Mouse (Mus musculus): ENCODE results near the gene Acad11.

The Acad11 gene

DNA sequence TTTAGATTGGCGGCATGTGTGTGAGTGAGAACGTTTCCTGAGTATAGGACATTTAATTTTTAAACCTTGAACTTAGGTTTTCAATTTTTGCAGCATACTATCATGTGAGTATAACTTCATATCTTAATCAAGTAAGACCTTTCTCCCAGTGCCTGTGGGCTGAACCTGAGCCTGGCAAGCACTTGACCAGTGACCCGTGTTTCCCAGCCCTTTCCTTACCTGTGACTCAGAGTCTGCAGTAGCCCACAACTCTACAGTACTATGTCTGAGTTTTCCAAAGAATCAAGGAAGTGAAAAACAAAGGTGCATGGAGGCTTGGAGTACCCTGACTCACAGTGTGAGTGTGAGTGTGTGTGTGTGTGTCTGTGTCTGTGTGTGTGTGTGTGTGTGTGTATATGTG, 16.9 kb downstream of the Acad11 start:
- in situ Hi-C loops (cut with MboI, MseI) = no loop called here

DNA sequence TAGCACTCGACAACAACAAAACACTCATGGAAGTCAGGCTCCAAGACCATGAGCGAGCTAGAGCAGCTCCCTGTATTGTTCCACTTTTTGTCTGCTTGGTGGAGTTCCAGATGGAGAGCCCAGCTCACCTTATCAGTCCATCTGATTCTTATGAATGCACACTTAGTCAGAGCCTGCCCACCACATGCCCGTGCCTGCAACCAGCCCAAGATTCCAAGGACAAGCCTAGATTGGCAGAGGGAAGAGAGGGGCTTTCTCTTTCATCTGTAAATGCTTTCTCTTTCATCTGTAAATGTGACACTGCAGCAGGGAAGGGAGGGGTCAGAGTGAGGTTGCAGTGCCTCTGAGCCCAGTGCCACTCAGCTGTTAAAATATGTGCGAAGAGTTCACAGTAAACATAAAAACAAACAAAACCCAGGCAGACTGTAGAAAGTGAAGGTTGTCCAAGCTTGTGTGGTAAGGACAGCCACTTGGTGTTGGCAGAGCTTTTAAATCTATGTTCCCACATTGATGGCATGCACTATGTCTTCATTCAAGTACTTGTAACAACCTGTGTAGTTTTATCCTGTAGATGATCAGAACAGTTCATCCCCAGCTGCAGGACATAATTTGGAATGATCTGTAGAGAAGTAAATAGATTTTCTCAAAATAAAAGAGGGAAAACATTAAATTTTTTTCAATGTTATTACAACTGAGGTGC, 22.7 kb downstream of the Acad11 start:
- in situ Hi-C loops (cut with MboI, MseI) = no loop called here

DNA sequence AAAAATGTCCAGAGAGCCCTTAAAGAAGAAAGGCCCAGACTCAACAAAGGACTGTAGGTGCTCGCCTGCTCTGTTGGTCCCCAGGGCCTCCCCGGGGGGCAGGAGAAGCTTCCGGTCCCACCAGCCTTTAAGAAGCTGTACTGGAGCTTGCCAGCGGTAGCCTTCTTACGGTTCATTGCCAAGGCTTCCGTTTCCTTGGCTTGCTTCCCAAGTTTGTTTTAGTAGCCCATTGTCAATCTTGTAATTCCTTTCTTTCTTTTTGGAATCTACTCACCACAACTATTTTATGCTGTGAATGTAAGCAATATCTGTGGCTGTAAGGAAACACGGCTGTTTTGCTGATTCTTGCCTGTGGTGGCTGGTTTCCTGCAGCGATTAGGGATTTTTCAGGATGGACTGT, 25.4 kb downstream of the Acad11 start:
- in situ Hi-C loops (cut with MboI, MseI) = no loop called here

DNA sequence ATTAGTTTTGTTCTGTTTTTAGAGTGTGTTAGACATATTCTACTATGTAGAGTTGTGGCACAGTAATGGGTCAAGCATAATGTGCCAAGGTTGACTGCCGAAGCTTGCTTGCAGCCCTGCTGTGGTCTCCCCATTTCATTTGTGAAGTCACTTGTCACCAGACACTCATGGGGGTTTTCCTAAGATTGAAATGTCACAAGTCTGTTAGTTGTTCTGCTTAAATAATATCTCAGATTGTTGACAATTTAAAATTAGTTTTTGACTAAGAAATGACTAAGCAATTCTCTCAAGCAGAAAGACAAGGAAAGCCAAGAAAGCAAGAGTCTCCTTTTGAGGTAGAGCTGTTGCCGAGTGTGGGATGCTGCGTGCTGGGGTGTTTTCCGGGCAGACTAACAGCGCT, 29.8 kb downstream of the Acad11 start:
- in situ Hi-C loops (cut with MboI, MseI) = no loop called here

DNA sequence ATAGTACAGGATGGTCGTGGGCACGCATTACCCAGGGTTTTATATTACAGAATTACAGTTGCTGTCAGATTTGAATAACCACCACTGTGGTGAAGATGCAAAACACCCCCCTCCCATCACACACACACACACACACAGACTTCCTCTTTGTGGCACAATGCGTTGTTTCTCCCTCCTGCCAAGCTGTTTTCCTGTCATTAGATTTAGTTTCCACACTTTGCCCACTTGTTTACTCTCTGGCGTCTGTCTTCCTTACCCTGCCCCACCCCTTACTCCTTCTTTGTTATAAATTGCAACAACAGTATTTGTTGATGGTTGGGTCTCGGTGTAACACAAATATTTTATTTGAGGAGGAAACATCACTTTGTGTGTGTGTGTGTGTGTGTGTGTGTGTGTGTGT, 35.1 kb downstream of the Acad11 start:
- in situ Hi-C loops (cut with MboI, MseI) = no loop called here

DNA sequence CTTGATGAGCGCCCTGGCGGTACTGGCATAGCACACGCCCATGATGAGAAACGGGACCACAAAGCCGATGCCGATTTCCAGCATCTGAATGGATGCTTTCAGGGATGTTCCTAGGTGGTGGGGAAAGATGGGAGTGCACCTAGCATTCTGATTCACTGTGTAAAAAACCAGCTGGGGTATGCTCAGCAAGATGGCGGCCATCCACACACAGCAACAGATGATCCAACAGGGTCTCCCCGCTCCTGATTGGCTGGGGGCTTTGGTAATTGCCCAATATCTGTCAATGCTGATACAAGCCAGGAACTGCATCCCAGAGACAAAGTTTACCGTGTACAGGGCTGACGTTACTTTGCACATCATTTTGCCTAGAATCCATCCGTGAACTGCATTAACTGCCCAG, 35.9 kb downstream of the Acad11 start:
- in situ Hi-C loops (cut with MboI, MseI) = no loop called here

DNA sequence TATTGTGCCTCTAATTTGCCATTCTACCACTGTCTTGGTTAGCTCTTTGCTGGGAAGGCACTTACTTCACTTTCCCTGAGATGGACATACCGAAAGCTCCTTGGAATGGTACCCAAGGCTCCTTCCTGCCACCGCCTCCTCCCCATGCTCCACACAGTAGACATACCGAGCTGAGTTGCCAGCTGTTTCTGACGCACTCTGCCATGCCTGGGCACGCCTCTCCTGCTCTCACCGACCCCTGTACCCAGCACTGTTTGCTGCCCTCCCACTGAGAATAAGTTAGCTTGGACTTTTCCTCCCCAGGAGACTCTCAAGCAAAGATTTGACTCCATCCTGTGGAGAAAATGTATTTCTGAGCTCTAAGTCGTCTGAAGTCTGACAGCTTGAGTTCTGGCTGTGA, 37.6 kb downstream of the Acad11 start:
- in situ Hi-C loops (cut with MboI, MseI) = no loop called here

DNA sequence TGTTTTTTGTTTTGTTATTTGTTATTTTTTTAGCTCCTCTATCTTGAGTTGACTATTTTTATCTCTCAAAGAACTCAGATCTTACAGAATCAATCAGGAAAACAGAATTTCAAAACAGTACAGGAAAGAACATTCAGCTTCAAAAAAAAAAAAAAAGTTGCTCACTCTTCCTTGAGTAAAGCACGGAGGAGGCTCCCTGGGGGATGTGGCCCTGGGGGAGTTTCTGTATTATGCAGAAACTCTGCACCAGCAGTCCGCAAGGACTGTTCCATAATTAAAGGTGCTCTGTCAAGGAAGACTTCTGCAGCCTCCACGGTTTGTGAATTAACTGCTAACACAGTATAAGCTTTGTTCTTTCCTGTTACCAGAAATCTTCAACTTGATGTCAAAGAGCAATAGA, 38.3 kb downstream of the Acad11 start:
- in situ Hi-C loops (cut with MboI, MseI) = no loop called here

DNA sequence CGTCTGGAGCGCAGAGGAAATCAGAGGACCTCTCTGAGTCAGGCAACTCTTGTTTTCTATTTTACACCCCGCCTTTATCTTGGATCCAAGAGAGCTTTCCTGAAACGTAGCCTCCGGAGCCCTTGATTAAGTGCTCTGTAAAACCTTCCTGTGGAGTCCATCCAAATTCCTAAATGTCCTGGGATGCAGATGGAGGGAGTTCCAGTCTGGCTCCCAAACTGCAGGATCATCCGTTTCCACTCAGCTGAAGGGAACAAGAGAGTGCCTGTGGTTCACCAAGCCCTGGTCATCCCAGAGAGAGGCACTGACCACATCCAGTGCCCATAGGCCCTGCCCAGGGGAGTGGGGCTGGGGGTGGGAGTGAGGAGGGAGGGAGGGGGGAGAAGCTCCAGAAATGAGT, 39.1 kb downstream of the Acad11 start:
- in situ Hi-C loops (cut with MboI, MseI) = no loop called here

DNA sequence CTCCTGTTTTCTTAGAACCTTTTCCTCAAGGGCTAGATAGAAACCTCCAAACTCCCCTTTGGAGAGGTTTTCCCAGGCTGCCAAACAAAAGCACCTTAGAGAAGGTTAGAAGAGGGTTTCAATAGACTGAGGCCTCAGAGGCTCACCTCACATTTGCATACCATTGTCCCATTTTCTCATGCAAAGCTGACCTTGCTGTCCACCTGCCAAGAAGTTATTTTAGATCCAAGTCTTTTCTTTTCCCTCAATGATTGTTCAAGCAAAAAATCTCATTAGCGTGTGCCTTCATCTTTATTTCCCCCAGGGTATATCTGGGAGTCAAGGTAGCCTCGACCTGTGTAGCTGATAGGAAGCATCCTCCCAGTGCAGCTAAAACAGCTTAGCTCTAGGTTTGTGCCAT, 39.7 kb downstream of the Acad11 start:
- in situ Hi-C loops (cut with MboI, MseI) = no loop called here

DNA sequence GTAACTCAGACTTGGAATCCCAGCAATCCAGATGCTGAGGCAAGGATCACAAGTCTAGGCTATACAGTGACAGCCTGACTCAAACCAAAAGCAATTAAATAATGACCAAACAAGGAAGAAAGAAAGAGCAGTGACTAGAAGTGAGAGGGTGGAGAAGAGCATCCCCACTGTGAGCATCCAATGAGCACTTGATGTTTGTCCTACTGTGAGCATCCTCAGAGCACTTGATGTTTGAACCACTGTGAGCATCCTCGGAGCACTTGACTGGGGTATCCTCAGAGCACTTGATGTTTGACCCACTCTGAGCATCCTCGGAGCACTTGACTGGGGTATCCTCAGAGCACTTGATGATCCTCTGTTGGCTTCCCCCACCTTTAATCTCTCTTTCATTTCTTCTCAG, 41.8 kb downstream of the Acad11 start:
- in situ Hi-C loops (cut with MboI, MseI) = no loop called here

DNA sequence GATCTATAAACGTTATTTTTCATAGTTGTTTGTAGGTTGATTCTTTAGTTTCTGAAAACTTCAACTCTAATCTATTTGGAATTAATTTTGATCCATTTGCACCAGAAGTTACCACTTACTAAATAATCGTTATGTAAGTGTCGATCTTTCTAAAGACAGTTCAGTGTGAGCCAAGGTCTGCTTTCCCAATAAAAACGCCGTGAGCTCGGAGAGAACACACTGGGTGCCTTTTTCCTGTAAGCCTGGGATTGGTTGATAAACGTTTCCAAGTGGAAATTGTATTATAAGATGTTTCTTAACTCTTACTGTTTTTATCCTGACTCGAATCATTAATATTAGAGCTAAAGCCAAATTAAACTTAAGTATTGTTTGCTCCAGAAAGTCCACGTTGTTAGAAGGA, 43.8 kb downstream of the Acad11 start:
- in situ Hi-C loops (cut with MboI, MseI) = no loop called here

DNA sequence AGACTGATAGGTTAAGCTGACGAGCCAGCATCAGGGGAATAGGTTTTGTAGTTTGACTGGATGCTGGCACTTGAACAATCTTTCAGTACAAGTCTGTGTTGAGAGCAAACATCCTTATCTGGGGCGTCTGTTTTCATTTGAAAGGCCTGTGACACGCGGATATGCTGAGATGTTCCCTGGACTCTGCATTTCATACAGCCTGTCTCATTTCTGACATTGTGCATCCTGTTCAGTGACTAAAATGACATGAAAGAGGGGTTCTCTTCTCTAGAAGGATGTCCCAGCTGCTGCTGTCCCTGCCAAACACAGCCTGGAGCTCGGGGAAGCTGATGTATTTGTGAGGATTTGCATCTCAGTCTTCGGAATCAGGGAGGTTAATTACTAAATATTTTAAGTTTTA, 44.3 kb downstream of the Acad11 start:
- in situ Hi-C loops (cut with MboI, MseI) = no loop called here

DNA sequence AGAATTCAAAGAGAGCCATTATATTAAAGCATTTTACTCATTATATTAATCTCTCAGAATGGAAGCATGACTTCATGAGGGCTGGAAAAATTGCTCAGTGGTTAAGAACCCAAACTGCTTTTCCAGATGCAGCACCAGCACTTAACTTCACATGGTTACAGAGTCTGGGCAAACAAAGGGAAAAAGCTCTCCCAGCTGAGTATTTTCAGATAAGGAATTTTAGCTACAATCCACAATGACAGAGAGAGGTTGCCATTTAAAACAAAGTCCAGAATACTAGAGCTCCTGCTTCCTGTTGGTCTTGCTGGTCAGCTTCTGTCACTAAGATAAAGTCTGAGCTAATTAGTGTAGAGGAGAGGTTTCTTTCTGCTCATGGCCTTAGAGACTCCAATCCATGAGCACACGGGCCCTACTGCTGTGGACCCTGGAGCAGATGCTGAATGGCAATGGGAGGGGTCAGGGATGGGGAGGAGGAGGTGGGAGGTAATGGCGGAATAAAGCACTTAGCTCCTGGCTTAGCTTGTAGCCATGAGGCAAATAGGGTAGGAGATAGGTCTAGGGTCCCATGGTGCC, 45.5 kb downstream of the Acad11 start:
- in situ Hi-C loops (cut with MboI, MseI) = no loop called here

DNA sequence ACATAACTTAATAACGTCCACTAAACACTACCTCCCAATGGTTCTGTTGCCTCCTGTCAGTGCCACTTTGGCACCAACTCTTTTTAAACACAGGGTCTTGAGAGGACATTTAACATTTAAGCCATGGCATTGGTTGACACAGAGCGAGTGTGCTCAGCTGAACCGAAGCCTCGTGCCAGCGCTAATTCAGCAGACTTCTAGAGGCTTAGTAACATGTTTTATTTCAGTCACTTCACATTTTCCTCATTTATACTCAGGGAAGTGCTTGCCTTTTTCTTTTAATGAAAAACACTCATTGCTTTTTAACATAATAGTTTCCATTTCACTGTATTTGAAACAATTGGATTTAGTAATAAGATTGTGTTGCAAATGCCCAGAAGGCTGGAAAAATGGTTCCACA, 46.0 kb downstream of the Acad11 start:
- in situ Hi-C loops (cut with MboI, MseI) = no loop called here

DNA sequence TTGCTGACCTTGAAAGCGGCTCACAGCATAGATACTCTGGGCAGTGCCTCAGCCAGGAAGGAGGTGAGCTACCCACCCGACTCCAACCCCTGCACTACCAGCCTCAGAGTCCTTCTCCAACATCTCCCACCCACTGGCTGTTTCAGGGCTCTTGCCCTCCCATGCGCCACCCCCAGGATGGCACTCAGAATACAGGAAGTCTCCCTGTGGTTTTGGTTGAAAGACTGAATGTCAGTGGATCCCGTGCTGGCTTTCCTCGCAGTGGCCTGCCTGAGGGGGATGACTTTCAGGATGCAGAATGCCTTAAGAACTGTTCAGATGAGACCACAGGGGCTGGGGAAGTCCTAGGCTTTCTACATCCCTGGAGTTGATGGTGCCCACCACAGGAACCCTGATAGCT, 59.9 kb downstream of the Acad11 start:
- in situ Hi-C loops (cut with MboI, MseI) = no loop called here

DNA sequence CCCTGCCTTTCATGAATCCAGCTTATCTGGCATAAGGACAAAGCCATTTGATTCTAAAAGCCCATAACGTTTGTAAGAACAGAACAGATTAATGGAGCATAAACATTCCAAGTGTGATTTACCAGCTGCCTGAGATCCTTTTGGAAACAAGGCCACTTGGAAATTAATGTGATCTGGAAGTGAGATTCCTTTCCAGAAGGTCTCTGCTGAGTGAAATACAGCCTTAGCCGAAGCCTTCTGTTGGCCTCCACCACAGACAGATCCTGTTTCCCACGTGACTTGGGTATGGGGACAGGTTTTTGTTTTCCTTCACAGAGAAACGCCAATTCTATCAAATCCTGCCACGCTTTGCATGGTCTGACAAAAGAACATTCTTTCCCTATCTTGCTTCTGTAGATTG, 60.4 kb downstream of the Acad11 start:
- in situ Hi-C loops (cut with MboI, MseI) = no loop called here

DNA sequence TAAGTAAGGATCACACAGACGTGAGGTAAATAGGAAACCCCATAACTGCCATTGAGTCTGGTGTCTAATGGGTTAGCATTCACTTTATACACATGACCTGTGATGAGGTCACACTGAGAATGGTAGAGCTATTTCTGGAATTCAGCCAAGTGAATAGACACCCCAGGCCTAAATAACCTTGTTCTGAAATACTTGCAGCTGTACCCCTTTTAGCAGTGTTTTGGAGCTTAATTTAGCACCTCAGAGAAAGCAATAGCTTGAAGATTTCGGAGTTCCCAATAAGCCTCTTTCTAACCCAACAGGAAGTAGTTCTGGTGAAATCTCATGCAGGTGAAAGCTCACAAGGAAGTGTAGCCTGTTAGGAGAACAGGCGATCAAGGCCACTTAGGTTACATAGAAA, 63.7 kb downstream of the Acad11 start, which contains the start of gene Ackr4:
Ackr4 (minus strand) TSS at position 101 of the 400 bp plus-strand sequence.
- in situ Hi-C loops (cut with MboI, MseI) = no loop called here

DNA sequence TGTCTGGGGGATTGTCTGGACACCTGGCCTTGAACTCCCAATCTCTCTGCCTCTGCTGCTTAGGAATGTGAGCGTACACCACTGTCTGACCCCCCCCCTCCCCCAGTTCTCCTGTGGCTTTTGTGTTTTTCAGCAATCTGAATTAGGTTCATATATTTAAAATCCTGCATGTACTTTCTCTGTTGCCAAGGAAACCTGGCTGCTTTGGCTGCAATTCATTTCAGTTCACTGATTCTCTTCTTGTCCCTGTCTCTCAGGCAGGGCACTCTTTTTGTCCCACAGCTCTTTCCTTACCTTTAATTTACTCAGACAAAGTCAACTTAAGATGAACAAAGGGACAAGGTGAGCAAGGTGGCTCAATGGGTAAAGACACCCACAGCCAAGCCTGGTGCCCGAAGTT, 64.9 kb downstream of the Acad11 start:
- in situ Hi-C loops (cut with MboI, MseI) = no loop called here

DNA sequence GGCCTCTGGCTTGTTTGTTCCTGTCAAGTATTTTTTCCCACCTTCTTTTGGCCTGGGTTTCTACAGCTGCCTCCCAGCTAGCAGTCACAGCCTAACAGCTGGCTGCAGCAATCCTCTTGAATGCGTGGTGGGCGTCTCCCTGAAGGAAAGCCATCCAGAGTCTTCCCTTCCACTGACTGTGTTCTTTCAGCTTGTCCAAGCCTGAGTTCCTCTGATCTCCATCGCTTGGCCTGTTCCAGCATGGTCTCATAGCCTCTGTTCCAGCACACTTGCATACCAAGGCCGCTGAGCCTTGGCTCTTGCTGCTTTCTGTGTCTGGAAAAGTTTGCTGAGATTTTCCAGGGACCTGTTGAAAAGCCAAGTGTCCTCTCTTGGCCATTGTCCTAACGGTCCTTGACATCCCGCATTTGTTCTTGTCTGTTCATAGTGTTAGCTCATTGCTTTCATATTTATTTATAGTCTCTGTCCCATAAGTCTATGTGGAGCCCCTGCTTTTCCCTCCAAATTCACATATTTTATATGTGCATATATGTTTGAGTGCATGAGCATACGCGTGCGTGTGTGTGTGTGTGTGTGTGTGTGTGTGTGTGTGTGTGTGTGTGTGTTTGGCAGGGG, 67.1 kb downstream of the Acad11 start:
- in situ Hi-C loops (cut with MboI, MseI) = no loop called here

DNA sequence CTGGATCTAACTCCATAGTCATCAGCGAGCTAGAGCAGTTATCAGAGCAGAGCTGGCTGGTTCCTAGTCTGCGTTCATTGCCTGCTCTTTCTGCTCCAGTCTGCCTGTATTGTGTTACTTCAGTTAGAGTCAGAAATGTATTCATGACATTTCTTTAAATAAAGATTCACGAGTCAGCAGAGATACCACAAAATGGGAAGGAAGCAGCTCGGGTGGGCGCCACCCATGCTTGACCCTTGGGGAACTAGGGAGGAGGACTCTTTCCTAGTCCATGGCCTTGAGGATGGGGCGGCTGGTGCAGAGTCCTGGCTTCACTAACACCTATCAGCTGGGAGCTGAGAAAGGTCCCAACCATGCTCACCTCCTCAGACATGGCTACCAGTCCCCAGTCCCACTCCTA, 77.2 kb downstream of the Acad11 start:
- in situ Hi-C loops (cut with MboI, MseI) = no loop called here

DNA sequence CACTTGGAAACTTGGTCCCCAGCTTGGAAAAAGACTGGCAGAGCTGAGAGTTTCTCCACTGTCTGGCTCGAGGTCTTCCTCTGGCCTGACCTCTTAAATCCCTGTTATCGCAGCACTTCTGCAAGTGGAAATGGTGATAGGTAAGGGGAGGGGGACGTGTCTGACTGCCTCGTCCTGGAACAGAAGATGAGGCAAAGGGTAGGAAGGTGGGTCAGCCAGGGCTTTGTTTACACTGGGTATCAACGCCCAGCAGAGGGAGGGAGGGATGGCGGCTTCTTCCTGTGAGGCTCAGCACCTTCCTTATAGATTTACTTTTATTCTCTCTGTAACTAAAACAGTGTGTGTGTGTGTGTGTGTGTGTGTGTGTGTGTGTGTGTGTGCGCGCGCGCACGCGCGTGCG, 79.6 kb downstream of the Acad11 start:
- in situ Hi-C loops (cut with MboI, MseI) = no loop called here

DNA sequence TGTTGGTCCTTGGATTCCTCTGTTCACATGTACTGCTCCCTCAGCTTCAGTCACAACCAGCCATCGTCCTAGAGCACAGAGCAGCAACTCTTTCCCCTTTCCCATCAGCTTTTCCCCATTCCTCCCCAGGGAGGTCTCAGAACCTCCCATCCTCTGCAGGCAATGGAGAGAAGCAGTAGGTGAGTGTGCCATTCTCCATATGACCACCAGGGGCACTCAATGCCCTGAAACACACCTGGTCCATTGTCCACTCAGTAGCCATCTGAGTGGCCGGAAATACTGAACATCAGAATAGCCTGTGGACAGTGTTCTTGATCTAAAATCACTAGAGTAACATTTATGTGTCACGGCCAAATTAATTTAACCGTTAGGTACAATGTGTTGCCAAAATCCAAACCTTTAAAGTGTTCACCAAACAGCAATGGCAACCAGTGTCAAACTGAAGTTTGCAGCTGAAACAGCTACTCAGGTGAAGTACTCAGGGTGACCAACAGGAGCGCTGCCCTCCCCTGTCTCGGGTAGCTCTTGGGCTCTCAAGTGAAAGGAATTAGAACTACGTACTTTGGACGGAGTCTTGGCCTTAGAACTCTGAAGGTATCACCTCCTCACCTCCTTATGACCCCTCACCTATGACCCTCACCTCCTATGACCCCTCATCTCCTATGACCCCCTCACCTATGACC, 81.3 kb downstream of the Acad11 start:
- in situ Hi-C loops (cut with MboI, MseI) = no loop called here

Data from T-helper 1 cell (primary cell).